Mouse (Mus musculus): ENCODE measurements around the gene Otulin.

Otulin gene

GRCm38 (mm10) chr15:27630601-27631383, at the start of gene Otulin:
Gene Otulin (minus strand): TSS chr15:27630693.
- peak; percentile 96 to 99 for DNase-seq (ENCODE audit: low spot score in 2 of 2)

- DNase-seq (ENCODE audit: low spot score in 2 of 2) = no peak
These were observed 48.0 kb upstream of the Otulin start for GRCm38 (mm10) chr15:27678511-27678910.

- no peak for DNase-seq (ENCODE audit: low spot score in 2 of 2)
These were observed 47.3 kb upstream of the Otulin start for GRCm38 (mm10) chr15:27677801-27678200.

GRCm38 (mm10) chr15:27676211-27676610, 45.7 kb upstream of the Otulin start:
- no peak for DNase-seq (ENCODE audit: low spot score in 2 of 2)

- DNase-seq (ENCODE audit: low spot score in 2 of 2) = no peak
These were observed 44.6 kb upstream of the Otulin start for GRCm38 (mm10) chr15:27675122-27675521.

GRCm38 (mm10) chr15:27674041-27674440, 43.5 kb upstream of the Otulin start:
- no peak for DNase-seq (ENCODE audit: low spot score in 2 of 2)

GRCm38 (mm10) chr15:27673151-27673550, 42.7 kb upstream of the Otulin start:
- no peak for DNase-seq (ENCODE audit: low spot score in 2 of 2)

- DNase-seq (ENCODE audit: low spot score in 2 of 2) = no peak
These were observed 41.8 kb upstream of the Otulin start for GRCm38 (mm10) chr15:27672259-27672658.

GRCm38 (mm10) chr15:27671612-27672245, 41.2 kb upstream of the Otulin start:
- no peak for DNase-seq (ENCODE audit: low spot score in 2 of 2)

GRCm38 (mm10) chr15:27670708-27671107, 40.2 kb upstream of the Otulin start:
- DNase-seq (ENCODE audit: low spot score in 2 of 2) = peak; percentile 61 to 74

GRCm38 (mm10) chr15:27669931-27670411, 39.5 kb upstream of the Otulin start:
- peak; percentile 42 to 62 for DNase-seq (ENCODE audit: low spot score in 2 of 2)

- DNase-seq (ENCODE audit: low spot score in 2 of 2) = no peak
These were observed 38.8 kb upstream of the Otulin start for GRCm38 (mm10) chr15:27669276-27669675.

- DNase-seq (ENCODE audit: low spot score in 2 of 2) = peak in 1 of 2 experiments; percentile 40
These were observed 38.1 kb upstream of the Otulin start for GRCm38 (mm10) chr15:27668557-27668956.

GRCm38 (mm10) chr15:27668001-27668461, 37.5 kb upstream of the Otulin start:
- peak in 1 of 2 experiments; percentile 49 for DNase-seq (ENCODE audit: low spot score in 2 of 2)

GRCm38 (mm10) chr15:27666911-27667539, 36.5 kb upstream of the Otulin start:
- DNase-seq (ENCODE audit: low spot score in 2 of 2) = no peak

GRCm38 (mm10) chr15:27665392-27665911, 35.0 kb upstream of the Otulin start:
- DNase-seq (ENCODE audit: low spot score in 2 of 2) = no peak

- DNase-seq (ENCODE audit: low spot score in 2 of 2) = no peak
These were observed 33.6 kb upstream of the Otulin start for GRCm38 (mm10) chr15:27664126-27664525.

GRCm38 (mm10) chr15:27662699-27663098, 32.2 kb upstream of the Otulin start:
- no peak for DNase-seq (ENCODE audit: low spot score in 2 of 2)

- DNase-seq (ENCODE audit: low spot score in 2 of 2) = peak in 1 of 2 experiments; percentile 2
These were observed 31.2 kb upstream of the Otulin start for GRCm38 (mm10) chr15:27661696-27662095.

- peak; percentile 82 to 93 for DNase-seq (ENCODE audit: low spot score in 2 of 2)
These were observed 29.2 kb upstream of the Otulin start for GRCm38 (mm10) chr15:27659592-27660244.

GRCm38 (mm10) chr15:27659143-27659542, 28.6 kb upstream of the Otulin start:
- DNase-seq (ENCODE audit: low spot score in 2 of 2) = peak in 1 of 2 experiments; percentile 2

- no peak for DNase-seq (ENCODE audit: low spot score in 2 of 2)
These were observed 27.9 kb upstream of the Otulin start for GRCm38 (mm10) chr15:27658356-27658755.

Measured in thymus, postnatal 10 days (tissue).